Mouse (Mus musculus): ENCODE data around the gene Btbd35f2. TPM values are rescaled to one million over a fixed set of nuclear protein-coding genes. Genes with fewer than 3 reads are reported as not detected.
"Not testable (repeated sequence)": the region's sequence is repeated elsewhere in the genome, so short reads cannot be mapped to it uniquely, and the experiment has no call there.

The Btbd35f2 gene
- not detected for total RNA-seq (2021)
- long read RNA-seq, experiment 1, result 0 reads
- long read RNA-seq, experiment 2, result 0 reads

DNA sequence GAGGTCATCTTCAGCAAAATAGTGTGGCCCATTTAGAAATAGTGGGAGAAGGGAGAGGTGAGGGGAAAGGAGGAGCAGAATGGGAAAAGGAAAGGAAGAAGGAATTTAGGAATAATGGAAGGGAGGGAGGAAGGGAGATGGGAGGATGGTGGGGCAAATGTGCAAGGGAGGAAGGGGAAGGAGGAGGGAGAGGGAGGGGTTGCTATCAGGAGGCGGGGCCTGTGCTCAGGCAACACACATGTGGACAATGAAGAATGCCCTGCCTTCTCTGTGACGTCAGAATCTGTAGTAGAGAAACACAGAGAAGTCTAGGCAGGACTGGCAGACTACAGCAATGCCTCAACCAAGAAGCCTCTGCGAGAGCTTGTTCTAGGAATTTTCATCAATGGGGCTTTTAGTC lies at the start of gene Btbd35f2:
TSS of gene Btbd35f2 (plus strand) at position 301 of the 400 bp plus-strand sequence.
- DNase-seq (ENCODE audit: low spot score in 2 of 2), result not testable (repeated sequence)

Other genes with a start within 250 kb of the Btbd35f2 start
- not detected for gene Btbd35f22, start 230.6 kb upstream of the Btbd35f2 start, total RNA-seq (2021)

All from adrenal gland, adult 18-20 months (tissue).